Mouse (Mus musculus) adrenal gland (tissue): Measurements from ENCODE around the gene Srrm1.

Experiments used
- intact Hi-C: fragments of 180-260 bp; cut with DNase I; formaldehyde crosslinking; loops from one replicate; pipeline ENCODE4 v1.15.1; 2025
- long read RNA-seq, 2 experiments: library from polyadenylated mRNA; unstranded; transcript quantifications; one replicate each; pipeline ENCODE4 v2.0.0; 2020; ENCODE audit warnings: borderline replicate concordance in 1 of 2; ENCODE audit not compliant: insufficient replicate concordance in 1 of 2

Gene Srrm1
- long read RNA-seq, experiment 1, partial matches to known transcripts = 61 of 69 reads
- long read RNA-seq, experiment 1, other reads (novel, unspliced or antisense) = 8 of 69 reads
- long read RNA-seq, experiment 2, partial matches to known transcripts = 129 of 152 reads
- long read RNA-seq, experiment 2, other reads (novel, unspliced or antisense) = 18 of 152 reads

- intact Hi-C loops = no loop called here
Measured at GRCm38 (mm10) chr4:135353066-135353793, at the start of gene Srrm1. Srrm1 (minus strand) TSS chr4:135353321.

DNA sequence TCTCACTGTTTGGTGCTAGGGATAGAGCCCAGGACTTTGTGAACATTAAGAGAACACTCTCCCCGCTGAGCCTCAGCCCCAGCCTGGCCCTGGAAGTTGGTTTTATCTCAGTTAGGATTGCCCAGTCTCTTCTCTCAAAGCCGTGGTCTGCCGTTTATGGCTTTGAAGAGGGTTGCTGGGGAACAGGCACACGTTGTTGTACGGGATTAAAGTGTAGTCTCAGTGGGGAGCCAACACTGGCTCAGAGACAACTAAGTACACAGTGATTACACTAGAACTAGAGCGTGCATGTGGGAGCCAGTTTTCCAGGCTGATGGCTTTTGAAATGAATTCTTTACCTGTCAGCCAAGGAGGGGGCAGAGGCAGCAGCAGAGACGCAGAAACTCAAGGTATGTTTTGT is 48.8 kb upstream of the Srrm1 start:
- intact Hi-C loops = no loop called here

DNA sequence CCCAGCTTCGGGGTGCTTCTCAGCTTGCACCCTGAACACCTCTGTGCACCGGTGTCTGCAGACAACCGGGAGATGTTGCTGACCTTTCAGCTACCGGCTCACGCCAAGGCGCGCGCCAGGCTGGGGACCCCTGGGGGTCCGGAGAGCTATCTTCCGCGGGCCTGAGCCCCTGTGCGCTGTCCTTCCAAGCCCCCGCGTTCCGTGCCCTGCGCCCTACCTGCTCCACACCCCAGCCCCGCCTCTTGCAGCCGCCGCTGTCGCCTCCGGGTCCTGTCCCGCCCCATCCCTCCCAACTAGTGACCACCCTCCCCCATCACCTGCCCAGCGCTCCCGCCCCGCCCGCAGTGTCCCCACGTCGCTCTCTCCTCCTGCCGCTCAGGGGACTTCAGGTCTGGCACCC is 44.9 kb upstream of the Srrm1 start, which contains the start of gene Ncmap:
Gene Ncmap, minus strand, starts transcription at position 237 of the 400 bp plus-strand sequence.
- intact Hi-C loops = no loop called here

- intact Hi-C loops = no loop called here
Measured at GRCm38 (mm10) chr4:135397551-135397950, 44.4 kb upstream of the Srrm1 start.

DNA sequence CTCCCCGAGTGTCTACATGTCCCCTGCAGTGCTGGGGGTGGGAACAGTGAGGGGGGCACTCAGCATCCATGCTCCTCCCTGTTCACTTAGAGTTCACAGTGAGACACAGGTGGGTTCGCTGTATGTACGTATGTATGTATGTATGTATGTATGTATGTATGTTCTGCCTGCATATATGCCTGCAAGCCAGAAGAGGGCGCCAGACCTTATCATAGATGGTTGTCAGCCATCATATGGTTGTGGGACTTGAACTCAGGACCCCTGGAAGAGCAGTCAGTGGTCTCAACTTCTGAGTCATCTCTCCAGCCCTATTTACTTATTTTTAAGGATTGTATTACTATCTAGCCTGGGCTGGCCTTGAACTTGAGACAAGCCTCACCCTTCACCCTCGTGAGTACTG is 43.2 kb upstream of the Srrm1 start:
- intact Hi-C loops = no loop called here

DNA sequence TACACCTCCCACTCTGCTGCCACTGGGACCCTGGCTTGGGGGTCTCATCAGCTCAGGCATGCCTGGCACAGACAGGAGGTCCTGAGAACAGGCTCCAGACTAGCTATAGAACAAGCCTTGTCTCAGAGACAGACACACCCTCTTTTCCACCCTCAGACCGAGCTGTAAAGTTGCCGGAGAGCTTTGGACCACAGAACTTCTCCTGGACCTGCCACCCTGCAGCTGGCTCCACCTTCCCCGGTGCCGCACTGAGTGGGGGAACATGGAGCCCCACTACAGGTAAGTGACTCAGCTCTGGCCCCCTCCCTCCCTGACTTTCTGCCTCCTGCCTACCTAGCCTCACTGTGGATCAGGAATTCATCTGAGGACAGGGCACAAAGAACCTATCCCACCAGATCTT is 42.3 kb upstream of the Srrm1 start:
- intact Hi-C loops = no loop called here

- intact Hi-C loops = no loop called here
Measured at GRCm38 (mm10) chr4:135394666-135395065, 41.5 kb upstream of the Srrm1 start.

- intact Hi-C loops = no loop called here
Measured at GRCm38 (mm10) chr4:135393381-135393780, 40.3 kb upstream of the Srrm1 start.

- intact Hi-C loops = no loop called here
Measured at GRCm38 (mm10) chr4:135392801-135393200, 39.7 kb upstream of the Srrm1 start.

DNA sequence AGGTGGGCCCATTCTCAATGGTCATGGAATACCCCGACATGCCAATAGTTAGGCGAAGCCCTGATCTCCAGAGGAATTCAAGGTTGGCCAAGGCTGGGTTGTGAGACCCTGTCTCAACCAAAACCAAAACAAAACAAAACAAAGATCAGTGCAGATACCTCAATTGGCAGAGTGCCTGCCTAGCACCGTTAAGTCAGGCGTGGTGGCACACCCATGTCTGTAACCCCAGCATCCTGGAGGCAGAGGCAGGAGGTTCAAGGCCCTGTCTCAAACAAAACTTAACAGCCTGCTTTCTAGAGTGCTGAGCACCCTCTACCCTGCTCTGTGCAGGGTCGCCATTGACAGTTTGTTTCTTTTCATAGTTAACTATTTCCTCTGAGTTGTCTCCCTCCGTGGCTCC is 37.9 kb upstream of the Srrm1 start:
- intact Hi-C loops = no loop called here

DNA sequence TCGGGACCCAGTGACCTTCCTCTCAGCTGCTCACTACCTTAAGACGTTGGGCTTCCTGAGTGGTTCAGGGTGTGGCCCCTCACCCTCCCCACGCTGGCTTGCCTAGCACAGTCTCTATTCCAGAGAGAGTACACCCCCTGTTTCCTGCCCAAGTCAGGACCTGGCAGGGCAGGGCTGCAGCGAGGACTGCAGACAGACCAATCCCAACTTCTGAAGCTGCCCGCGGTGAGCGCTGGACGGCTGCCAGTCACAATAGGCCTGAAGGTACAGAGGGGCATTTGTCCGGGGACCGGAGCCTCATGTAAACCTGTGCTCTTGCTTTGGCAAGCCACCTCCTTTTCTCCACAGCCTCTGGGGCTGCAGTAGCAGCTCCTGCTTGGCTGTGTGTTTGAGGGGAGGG is 32.5 kb upstream of the Srrm1 start:
- intact Hi-C loops = loop anchor here (10.0 kb wide), 1 partner anchor 279 kb away; no protein-coding TSS in a partner anchor

- intact Hi-C loops = loop anchor here (1.0 to 10.0 kb wide), 2 partner anchors 29 to 282 kb away; no protein-coding TSS in a partner anchor
Measured at GRCm38 (mm10) chr4:135382316-135382715, 29.2 kb upstream of the Srrm1 start.

DNA sequence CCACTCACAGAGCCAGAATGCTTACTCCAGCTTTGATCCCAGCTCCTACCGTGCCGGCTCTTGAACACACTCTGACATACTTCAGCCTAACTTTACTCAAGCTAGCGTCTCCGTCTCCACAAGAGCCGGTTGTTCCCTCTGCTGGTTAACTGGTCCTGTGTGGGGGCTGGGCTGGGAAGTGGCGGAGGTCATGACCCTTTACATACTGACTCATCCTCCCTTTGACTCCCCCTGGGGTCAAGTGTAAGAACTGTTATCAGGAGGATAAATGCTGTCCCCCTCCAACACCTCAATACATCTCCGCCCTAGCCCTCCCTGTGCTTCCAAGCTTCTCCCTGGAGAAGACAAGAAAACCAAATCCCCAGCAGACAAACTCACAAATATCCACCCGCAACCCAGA is 28.2 kb upstream of the Srrm1 start:
- intact Hi-C loops = loop anchor here (10.0 kb wide), 1 partner anchor 283 kb away; no protein-coding TSS in a partner anchor

- intact Hi-C loops = no loop called here
Measured at GRCm38 (mm10) chr4:135377241-135377640, 24.1 kb upstream of the Srrm1 start.

DNA sequence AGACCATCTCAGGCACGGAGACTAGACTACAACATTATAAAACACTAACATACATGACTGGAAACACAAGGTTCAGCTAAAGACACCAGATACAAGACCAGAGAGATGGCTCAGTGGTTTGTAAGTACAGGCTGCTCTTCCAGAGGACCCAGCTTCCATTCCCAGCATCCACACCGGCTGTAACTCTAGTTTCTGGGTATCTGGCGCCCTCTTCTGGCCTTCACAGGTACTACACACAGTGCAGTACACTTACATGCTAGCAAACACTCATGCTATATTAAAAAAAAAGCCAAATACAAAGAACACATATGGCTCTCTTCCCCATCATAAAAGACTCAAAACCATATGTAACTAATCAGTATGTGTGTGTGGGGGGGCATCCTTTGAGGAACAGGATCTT is 22.3 kb upstream of the Srrm1 start:
- intact Hi-C loops = no loop called here

DNA sequence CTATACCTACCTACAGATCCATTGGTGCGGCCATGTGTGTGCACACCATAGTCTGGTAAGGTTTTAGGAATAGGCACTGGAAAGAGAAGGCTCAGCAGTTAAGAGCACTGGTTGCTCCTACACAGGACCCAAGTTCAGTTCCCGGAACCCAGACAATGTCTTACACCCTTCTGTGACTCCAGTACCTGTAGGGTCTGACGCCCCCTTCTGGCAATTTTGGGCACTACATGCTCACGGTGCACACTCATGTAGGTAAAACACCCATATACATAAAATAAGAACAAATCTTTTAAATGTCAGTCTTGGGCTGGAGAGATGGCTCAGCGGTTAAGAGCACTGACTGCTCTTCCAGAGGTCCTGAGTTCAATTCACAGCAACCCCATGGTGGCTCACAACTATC is 20.2 kb upstream of the Srrm1 start:
- intact Hi-C loops = no loop called here

DNA sequence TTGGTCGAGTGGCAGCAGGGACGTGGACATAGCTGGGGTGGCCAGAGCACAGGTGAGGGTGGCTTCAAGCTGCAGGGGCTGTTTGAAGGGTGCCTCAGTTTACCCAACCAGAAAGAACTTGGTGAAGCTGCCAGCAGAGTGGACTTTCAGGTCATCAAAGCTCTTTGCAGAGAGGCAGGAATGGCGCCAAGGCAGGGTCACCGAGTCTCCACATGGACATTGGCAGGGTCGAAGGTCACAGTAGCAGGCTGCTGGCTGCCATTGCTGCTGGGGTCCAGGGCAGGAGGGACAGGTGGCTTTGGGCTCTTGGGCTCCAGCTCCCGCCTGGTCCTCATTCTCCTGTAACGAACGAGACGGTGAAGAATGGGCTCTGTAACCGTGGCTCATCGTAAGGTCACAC is 17.3 kb upstream of the Srrm1 start:
- intact Hi-C loops = no loop called here

DNA sequence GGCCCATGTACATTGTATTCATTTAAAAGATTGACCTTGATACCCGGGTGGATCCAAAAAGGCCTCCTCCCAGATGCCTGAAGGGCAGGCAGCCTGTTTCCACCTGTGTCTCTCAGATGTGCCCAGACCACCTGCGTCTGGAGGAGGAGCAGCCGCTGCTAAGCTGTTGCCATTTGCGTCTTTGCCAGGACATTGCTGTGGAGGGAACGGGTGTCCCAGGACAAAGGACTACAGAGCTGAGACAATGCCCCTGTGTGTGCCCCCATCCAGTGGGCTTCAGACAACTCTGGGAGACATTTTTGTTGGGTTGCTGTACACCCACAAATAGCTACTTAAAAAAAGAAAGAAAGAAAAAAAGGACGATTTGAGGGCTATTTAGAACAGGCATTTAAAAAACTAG is 9.7 kb upstream of the Srrm1 start:
- intact Hi-C loops = no loop called here

DNA sequence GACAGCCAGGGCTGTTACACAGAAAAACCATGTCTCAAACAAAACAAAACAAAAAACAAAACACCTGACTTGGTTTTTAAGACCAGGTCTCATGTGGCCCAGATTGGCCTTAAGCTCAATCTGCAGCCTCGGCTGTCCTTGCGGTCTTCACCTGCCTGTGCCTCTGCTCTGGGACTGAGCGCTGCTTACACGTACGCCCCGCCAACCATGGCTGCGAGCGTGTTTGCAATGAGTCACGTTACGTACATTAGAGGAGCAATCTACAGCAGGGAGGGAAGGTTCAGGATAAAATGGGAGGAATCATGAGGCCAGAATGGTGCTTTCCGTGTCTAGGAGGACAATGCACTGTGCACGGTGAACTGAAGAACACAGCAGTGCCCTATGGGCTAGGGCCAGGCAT is 8.6 kb upstream of the Srrm1 start:
- intact Hi-C loops = no loop called here

DNA sequence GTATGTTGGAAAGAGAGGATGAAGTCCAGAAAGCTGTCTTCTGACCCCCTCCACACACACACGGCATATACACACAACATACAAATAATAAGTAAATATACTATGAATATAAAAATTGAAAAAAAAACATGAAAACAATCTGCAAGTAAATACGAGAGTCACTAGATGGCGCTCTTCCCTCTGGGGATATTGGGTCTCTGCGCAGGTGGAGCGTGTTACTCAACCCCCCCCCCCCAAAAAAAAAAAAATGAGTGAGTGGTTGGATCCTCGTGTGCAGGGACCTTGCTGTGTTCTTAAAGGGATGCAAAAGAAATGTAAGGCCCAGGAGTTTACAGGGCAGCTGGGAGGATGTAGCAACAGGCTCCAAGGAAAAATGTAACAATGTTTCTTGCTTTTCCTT is 5.6 kb upstream of the Srrm1 start:
- intact Hi-C loops = loop anchor here (2.0 kb wide), 1 partner anchor 50 kb away; no protein-coding TSS in a partner anchor

DNA sequence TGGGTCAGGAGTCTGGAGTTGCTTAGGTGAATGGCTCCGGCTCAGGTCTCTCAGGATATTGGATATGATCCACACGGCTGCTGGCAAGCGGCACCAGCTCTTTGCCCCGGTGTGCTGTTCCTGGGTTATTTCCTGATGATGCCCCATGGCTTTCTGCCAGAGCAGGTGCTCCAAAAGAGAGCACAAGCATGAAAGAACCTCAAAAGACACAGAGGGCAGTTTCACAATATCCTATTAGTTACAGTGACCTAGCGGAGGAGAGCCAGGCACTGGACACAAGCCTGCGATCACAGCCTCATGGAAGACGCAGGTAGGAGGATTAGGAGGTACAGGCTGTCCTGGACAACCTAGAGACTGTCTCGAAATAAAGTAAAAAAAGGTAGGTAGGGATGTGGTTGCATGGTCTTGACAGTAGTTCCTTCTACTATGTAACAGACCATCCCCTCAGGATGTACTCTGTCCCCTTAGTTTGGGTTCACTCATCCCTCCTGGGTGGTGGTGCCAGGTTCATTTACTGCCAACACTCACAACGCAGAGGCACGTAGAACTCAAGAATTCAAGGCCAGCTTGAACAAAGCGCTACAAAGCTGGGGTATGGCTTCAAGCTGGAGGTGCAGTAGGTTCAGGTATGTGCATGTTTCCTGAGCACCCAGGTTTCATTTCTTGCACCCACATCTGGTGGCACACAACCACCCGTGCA is 4.2 kb upstream of the Srrm1 start:
- intact Hi-C loops = no loop called here

GRCm38 (mm10) chr4:135355886-135356550 is 2.9 kb upstream of the Srrm1 start:
- intact Hi-C loops = no loop called here
